Mouse (Mus musculus) MEL (cell line): ENCODE measurements around the gene Vmn1r183. TPM values are rescaled to one million over a fixed set of nuclear protein-coding genes. Genes with fewer than 3 reads are reported as not detected.
A peak's percentile ranks its signal among the peaks of the same experiment; 100 is the strongest.
"Not testable (repeated sequence)": the region's sequence is repeated elsewhere in the genome, so short reads cannot be mapped to it uniquely, and the experiment has no call there.

ENCODE experiments used
- DNase-seq: peaks from one replicate; pipeline ENCODE4 v3.0.0; 2011; ENCODE audit warnings: low read depth, low spot score
- H3K27ac ChIP-seq: 2 replicates; pipeline ENCODE4 v1.5.1; 2012; ENCODE audit warnings: low read depth, mild to moderate bottlenecking, control low read depth, low read length, moderate library complexity; ENCODE audit not compliant: control insufficient read depth
- H3K27me3 ChIP-seq, 2 experiments: fragments of 150-350 bp in 1 of 2; sonication (generic) in 1 of 2; 2 replicates each; pipeline ENCODE4 v1.6.1; 2012; ENCODE audit warnings: low read length in 2 of 2, mild to moderate bottlenecking in 2 of 2, improper control_type of control experiment in 1 of 2, moderate library complexity in 1 of 2; ENCODE audit not compliant: insufficient read depth in 2 of 2, control insufficient read depth in 1 of 2
- H3K36me3 ChIP-seq, 2 experiments: 2 replicates each; pipeline ENCODE4 v1.6.1; 2012 to 2014; ENCODE audit warnings: low read length in 2 of 2, improper control_type of control experiment in 1 of 2, inconsistent platforms in 1 of 2, mild to moderate bottlenecking in 1 of 2; ENCODE audit not compliant: insufficient read depth in 2 of 2, control insufficient read depth in 1 of 2
- H3K4me1 ChIP-seq, 2 experiments: fragments of 150-350 bp in 1 of 2; sonication (generic) in 1 of 2; 2 replicates each; pipeline ENCODE4 v1.6.1; 2012; ENCODE audit warnings: low read length in 2 of 2, improper control_type of control experiment in 1 of 2, mild to moderate bottlenecking in 1 of 2; ENCODE audit not compliant: insufficient read depth in 2 of 2, control insufficient read depth in 1 of 2
- H3K4me3 ChIP-seq, 2 experiments: fragments of 150-350 bp in 1 of 2; sonication (generic) in 1 of 2; 2 replicates each; pipeline ENCODE4 v1.5.1; 2012; ENCODE audit warnings: low read depth in 2 of 2, low read length in 2 of 2, mild to moderate bottlenecking in 2 of 2, moderate library complexity in 2 of 2, control low read depth in 1 of 2, improper control_type of control experiment in 1 of 2; ENCODE audit not compliant: control insufficient read depth in 1 of 2, insufficient read depth in 1 of 2
- H3K79me2 ChIP-seq: 2 replicates; pipeline ENCODE4 v1.6.1; 2012; ENCODE audit warnings: mild to moderate bottlenecking, low read length, moderate library complexity; ENCODE audit not compliant: control insufficient read depth, poor library complexity, insufficient read depth
- H3K9ac ChIP-seq: 2 replicates; pipeline ENCODE4 v1.6.1; 2012; ENCODE audit warnings: low read depth, mild to moderate bottlenecking, control low read depth, low read length, moderate library complexity; ENCODE audit not compliant: control insufficient read depth, poor library complexity, severe bottlenecking
- H3K9me3 ChIP-seq: fragments of 150-350 bp; sonication (generic); replicated peaks from 2 replicates; pipeline ENCODE4 v1.6.1; 2012; ENCODE audit warnings: mild to moderate bottlenecking, low read length, improper control_type of control experiment, moderate library complexity; ENCODE audit not compliant: insufficient read depth
- BHLHE40 ChIP-seq: IDR thresholded peaks from 2 replicates; pipeline ENCODE4 v1.6.1; 2012; ENCODE audit warnings: low read depth, mild to moderate bottlenecking, inconsistent platforms, low read length, improper control_type of control experiment, borderline replicate concordance
- CHD1 ChIP-seq: IDR thresholded peaks from 2 replicates; pipeline ENCODE4 v1.6.1; 2012; ENCODE audit warnings: low read depth, mild to moderate bottlenecking, inconsistent platforms, low read length, improper control_type of control experiment
- CTCF ChIP-seq, 3 experiments: IDR thresholded peaks in 2 of 3; conservative IDR thresholded peaks in 1 of 3; 2 replicates each; pipeline ENCODE4 v1.5.1; 2011 to 2012; ENCODE audit warnings: low read length in 3 of 3, low read depth in 2 of 3, mild to moderate bottlenecking in 2 of 3, improper control_type of control experiment in 1 of 3, inconsistent platforms in 1 of 3, mixed read lengths in 1 of 3, moderate library complexity in 1 of 3; ENCODE audit not compliant: control insufficient read depth in 1 of 3, insufficient read depth in 1 of 3, poor library complexity in 1 of 3, severe bottlenecking in 1 of 3
- GABPA ChIP-seq: IDR thresholded peaks from 2 replicates; pipeline ENCODE4 v1.6.1; 2012; ENCODE audit warnings: low read depth, mild to moderate bottlenecking, inconsistent platforms, low read length, improper control_type of control experiment, moderate library complexity
- JUND ChIP-seq: IDR thresholded peaks from 2 replicates; pipeline ENCODE4 v1.6.1; 2011; ENCODE audit warnings: low read depth, mild to moderate bottlenecking, improper control_type of control experiment, low read length
- KAT2A ChIP-seq: conservative IDR thresholded peaks from 2 replicates; pipeline ENCODE4 v1.6.1; 2012; ENCODE audit warnings: low read depth, low read length, improper control_type of control experiment, inconsistent platforms
- MAFK ChIP-seq: IDR thresholded peaks from 2 replicates; pipeline ENCODE4 v1.6.1; 2011; ENCODE audit warnings: low read depth, mild to moderate bottlenecking, low read length, improper control_type of control experiment, borderline replicate concordance
- MAX ChIP-seq: IDR thresholded peaks from 2 replicates; pipeline ENCODE4 v1.6.1; 2011; ENCODE audit warnings: low read length, improper control_type of control experiment
- MAZ ChIP-seq: IDR thresholded peaks from 2 replicates; pipeline ENCODE4 v1.6.1; 2012; ENCODE audit warnings: low read depth, mild to moderate bottlenecking, inconsistent platforms, low read length, improper control_type of control experiment
- MEF2A ChIP-seq: IDR thresholded peaks from 2 replicates; pipeline ENCODE4 v1.6.1; 2014; ENCODE audit warnings: low read depth, mild to moderate bottlenecking, inconsistent platforms, low read length, improper control_type of control experiment; ENCODE audit not compliant: poor library complexity, insufficient replicate concordance, severe bottlenecking; ENCODE audit errors: extremely low read depth
- MXI1 ChIP-seq: IDR thresholded peaks from 2 replicates; pipeline ENCODE4 v1.6.1; 2011; ENCODE audit warnings: mild to moderate bottlenecking, low read depth, low read length, improper control_type of control experiment
- MYB ChIP-seq: IDR thresholded peaks from 2 replicates; pipeline ENCODE4 v1.6.1; 2011; ENCODE audit warnings: mild to moderate bottlenecking, low read depth, low read length, improper control_type of control experiment
- POLR2A ChIP-seq, 2 experiments: IDR thresholded peaks; 2 replicates each; pipeline ENCODE4 v1.6.1; 2011 to 2012; ENCODE audit warnings: low read length in 2 of 2, mild to moderate bottlenecking in 2 of 2, control low read depth in 1 of 2, improper control_type of control experiment in 1 of 2, low read depth in 1 of 2, moderate library complexity in 1 of 2; ENCODE audit not compliant: control insufficient read depth in 1 of 2, insufficient read depth in 1 of 2, poor library complexity in 1 of 2
- POLR2AphosphoS5 ChIP-seq: IDR thresholded peaks from 2 replicates; pipeline ENCODE4 v1.6.1; 2012; ENCODE audit warnings: low read depth, borderline replicate concordance, mild to moderate bottlenecking, inconsistent platforms, low read length, moderate library complexity, mixed read lengths
- TAL1 ChIP-seq: IDR thresholded peaks from 2 replicates; pipeline ENCODE4 v1.6.1; 2012; ENCODE audit warnings: mild to moderate bottlenecking, inconsistent platforms, low read length, moderate library complexity, mixed read lengths
- TBP ChIP-seq: IDR thresholded peaks from 2 replicates; pipeline ENCODE4 v1.8.0; 2011; ENCODE audit warnings: low read depth, low read length, improper control_type of control experiment
- UBTF ChIP-seq: IDR thresholded peaks from 2 replicates; pipeline ENCODE4 v1.6.1; 2012; ENCODE audit warnings: low read depth, mild to moderate bottlenecking, inconsistent platforms, low read length, improper control_type of control experiment, moderate library complexity, borderline replicate concordance; ENCODE audit not compliant: insufficient read depth
- USF1 ChIP-seq: IDR thresholded peaks from 2 replicates; pipeline ENCODE4 v1.6.1; 2014; ENCODE audit warnings: low read depth, mild to moderate bottlenecking, inconsistent platforms, low read length, improper control_type of control experiment, moderate library complexity
- USF2 ChIP-seq, 2 experiments: IDR thresholded peaks; 2 replicates each; pipeline ENCODE4 v1.6.1; 2011 to 2012; ENCODE audit warnings: improper control_type of control experiment in 2 of 2, low read length in 2 of 2, borderline replicate concordance in 1 of 2, inconsistent platforms in 1 of 2, low read depth in 1 of 2, mild to moderate bottlenecking in 1 of 2; ENCODE audit not compliant: insufficient read depth in 1 of 2
- ZC3H11A ChIP-seq: IDR thresholded peaks from 2 replicates; pipeline ENCODE4 v1.6.1; 2012; ENCODE audit warnings: low read depth, mild to moderate bottlenecking, inconsistent platforms, low read length, improper control_type of control experiment
- ZKSCAN1 ChIP-seq: IDR thresholded peaks from 2 replicates; pipeline ENCODE4 v1.6.1; 2012; ENCODE audit warnings: low read depth, mild to moderate bottlenecking, inconsistent platforms, low read length, improper control_type of control experiment, moderate library complexity
- polyA plus RNA-seq, 2 experiments: library from polyadenylated mRNA; stranded (reverse) in 1 of 2; unstranded in 1 of 2; fragments of >175 nt in 1 of 2; fragments of >200 nt in 1 of 2; gene quantifications; 2 replicates each; pipeline versions ENCODE4 v1.2.1 to v1.2.4; 2012; ENCODE audit warnings: low replicate concordance in 2 of 2, low read depth in 1 of 2; ENCODE audit not compliant: insufficient read length in 2 of 2, insufficient read depth in 1 of 2, missing spikeins in 1 of 2
- total RNA-seq: library from RNA; depleted of rRNA; stranded (reverse); fragments of 300-350 nt; gene quantifications from 2 replicates; pipeline ENCODE4 v1.2.3, GENCODE M21; 2012; rRNA removed

The Vmn1r183 gene
- total RNA-seq, result not detected in 2 replicates
- polyA plus RNA-seq, result under 1 TPM in 1 of 2 experiments, not detected in 1; 0.03 TPM

DNA sequence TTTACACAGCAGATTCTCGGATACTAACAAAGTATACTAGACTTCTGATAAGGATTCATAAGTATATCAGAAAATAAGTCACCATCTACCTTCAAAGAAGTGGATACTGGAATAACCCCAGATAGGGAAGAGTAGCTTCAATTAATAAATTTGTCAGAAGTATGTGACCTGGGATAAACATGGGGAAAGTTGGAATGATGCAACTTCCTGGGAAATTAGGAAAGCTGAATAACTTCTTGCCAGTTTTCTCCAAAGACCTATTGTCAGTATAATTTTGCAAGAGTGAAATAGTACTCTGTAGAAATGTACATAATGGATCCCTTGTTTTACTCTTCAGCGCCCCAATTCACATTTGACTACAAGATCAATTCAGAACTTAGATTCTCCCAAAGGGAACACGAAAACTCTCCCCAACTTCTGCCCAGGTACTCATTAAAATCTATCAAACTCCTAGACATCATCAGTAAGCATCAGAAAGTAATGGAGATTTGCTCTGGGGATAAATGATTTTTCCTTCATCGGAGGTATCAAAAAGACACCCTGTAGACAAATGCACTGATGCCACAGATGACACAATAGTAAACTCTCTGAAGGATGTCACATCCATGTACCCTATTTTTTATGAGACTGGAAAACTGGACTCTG, at the start of gene Vmn1r183:
TSS of gene Vmn1r183 (plus strand) at position 595 of the 645 bp plus-strand sequence.
- no peaks in the 10 kb centered on the region for H3K36me3 ChIP-seq
- no peaks in the 10 kb centered on the region for H3K79me2 ChIP-seq
- H3K4me1 ChIP-seq, result no peaks in the 10 kb centered on the region
- TF ChIP-seq POLR2A (IDR thresholded peaks at IDR 0.05; ENCODE audit: control insufficient read depth in 1 of 2, insufficient read depth in 1 of 2, low read depth in 1 of 2, low read length in 2 of 2, poor library complexity in 1 of 2), result no peak
- no peak for TF ChIP-seq TAL1
- TF ChIP-seq MXI1, result no peak
- no peak for TF ChIP-seq MAX
- H3K9me3 ChIP-seq, result no peaks in the 10 kb centered on the region
- no peak within 1 kb of the TSS for H3K27ac ChIP-seq
- no peak within 1 kb of the TSS for H3K9ac ChIP-seq
- no peak within 1 kb of the TSS for H3K4me3 ChIP-seq
- H3K27me3 ChIP-seq, result no peaks in the 10 kb centered on the region
- no peak for DNase-seq

DNA sequence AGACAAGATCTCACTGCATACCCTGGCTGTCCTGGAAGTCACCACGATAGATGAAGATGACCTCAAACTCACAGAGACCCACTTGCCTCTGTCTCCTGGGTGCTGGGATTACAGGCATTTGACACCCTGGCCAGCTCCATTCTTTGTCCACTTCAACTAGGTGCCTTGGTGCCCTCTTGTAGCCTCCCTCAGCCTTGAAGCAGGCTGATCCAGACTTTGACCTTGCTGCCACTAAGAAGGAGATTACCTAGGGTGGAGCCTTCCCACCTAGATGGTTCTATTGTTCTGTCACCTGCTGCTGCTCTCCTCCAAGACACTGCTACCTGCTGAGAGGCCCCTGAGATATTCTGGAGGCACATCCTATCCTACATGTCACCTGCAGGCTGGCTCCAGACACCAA, 21.4 kb downstream of the Vmn1r183 start:
- not testable (repeated sequence) for H3K4me1 ChIP-seq, H3K9ac ChIP-seq, H3K27ac ChIP-seq, H3K27me3 ChIP-seq, DNase-seq, H3K36me3 ChIP-seq, H3K79me2 ChIP-seq, H3K9me3 ChIP-seq, H3K4me3 ChIP-seq

DNA sequence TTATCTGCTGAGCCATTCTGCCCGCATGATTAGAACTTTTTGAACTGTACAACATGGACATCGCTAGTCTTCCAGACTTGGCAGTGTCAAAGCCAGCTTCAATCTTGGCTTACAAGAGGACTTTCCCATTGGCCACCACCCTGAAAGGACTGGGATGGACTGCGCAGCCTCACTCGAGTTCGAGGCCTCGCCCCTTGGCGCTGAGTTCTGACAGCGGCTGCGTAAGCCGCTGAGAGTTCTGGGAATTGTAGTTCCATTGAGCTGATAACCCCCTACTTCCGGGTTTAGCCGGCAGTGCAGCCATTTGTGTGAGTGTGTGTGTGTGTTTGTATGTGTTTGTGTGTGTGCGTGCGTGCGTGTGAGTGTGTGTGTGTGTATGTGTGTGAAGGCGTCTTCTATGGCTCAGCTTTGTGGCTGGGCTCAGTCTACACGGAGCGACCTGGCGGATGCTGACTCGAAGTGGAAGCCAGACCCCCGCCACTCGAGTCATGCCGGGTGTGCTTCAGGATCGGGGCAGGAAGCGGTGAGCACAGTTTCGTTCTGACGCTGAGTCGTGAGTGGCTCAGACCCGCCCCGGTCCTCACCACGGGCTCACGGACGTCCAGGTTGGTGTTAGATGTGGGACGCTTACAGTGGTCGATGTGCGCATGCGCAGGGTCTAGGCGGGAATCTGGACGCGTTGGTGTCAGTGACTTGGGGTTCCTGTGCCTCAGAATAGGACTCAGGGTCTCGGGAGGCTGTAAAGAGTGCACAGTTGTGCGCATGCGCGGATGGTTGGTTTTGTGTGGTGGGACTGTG, 28.8 kb downstream of the Vmn1r183 start, which contains the start of gene Zfp180:
TSS of gene Zfp180 (plus strand) at position 291 of the 798 bp plus-strand sequence.
- H3K27me3 ChIP-seq, result no peaks in the 10 kb centered on the region
- peak within 1 kb of the TSS; percentile 70 for H3K27ac ChIP-seq
- H3K4me1 ChIP-seq, result peaks cover 0 to 18% of the 10 kb centered on the region in 2 experiments; a peak in 2 of 4 replicates
- H3K9ac ChIP-seq, result peak within 1 kb of the TSS; percentile 71
- no peaks in the 10 kb centered on the region for H3K9me3 ChIP-seq
- peak within 1 kb of the TSS; percentile 66 to 73 for H3K4me3 ChIP-seq
- H3K79me2 ChIP-seq, result peaks cover 23% of the 10 kb centered on the region
- DNase-seq, result peak; percentile 98
- peaks cover 0 to 5% of the 10 kb centered on the region in 2 experiments; a peak in 2 of 4 replicates for H3K36me3 ChIP-seq
- no peak for TF ChIP-seq CHD1
- no peak for TF ChIP-seq BHLHE40
- peak; percentile 87 for TF ChIP-seq TBP
- peak; percentile 61 for TF ChIP-seq MXI1
- no peak for TF ChIP-seq ZC3H11A
- TF ChIP-seq ZKSCAN1, result no peak
- no peak for TF ChIP-seq MEF2A
- TF ChIP-seq POLR2AphosphoS5, result no peak
- no peak for TF ChIP-seq UBTF
- no peak for TF ChIP-seq MYB
- no peak for TF ChIP-seq CTCF (IDR thresholded peaks at IDR 0.05 in 2 of 3, conservative IDR thresholded peaks at IDR 0.05 in 1 of 3; ENCODE audit: control insufficient read depth in 1 of 3, insufficient read depth in 1 of 3, low read depth in 2 of 3, low read length in 3 of 3, poor library complexity in 1 of 3, severe bottlenecking in 1 of 3)
- TF ChIP-seq USF2 (IDR thresholded peaks at IDR 0.05; ENCODE audit: borderline replicate concordance in 1 of 2, insufficient read depth in 1 of 2, low read depth in 1 of 2, low read length in 2 of 2), result no peak
- TF ChIP-seq TAL1, result no peak
- peak; percentile 68; the same call in 1 of the 2 replicates for TF ChIP-seq MAX
- no peak for TF ChIP-seq MAFK
- no peak for TF ChIP-seq JUND
- no peak for TF ChIP-seq USF1
- no peak; the same call in 1 of the 2 replicates for TF ChIP-seq GABPA
- TF ChIP-seq MAZ, result no peak; the same call in 1 of the 2 replicates
- TF ChIP-seq KAT2A, result peak; percentile 97
- TF ChIP-seq POLR2A (IDR thresholded peaks at IDR 0.05; ENCODE audit: control insufficient read depth in 1 of 2, insufficient read depth in 1 of 2, low read depth in 1 of 2, low read length in 2 of 2, poor library complexity in 1 of 2), result peak; percentile 31 to 79; a peak in 3 of 4 replicates
